Mouse (Mus musculus) MEL (cell line): ENCODE measurements around the gene Ppa1. TPM values are rescaled to one million over a fixed set of nuclear protein-coding genes. Genes with fewer than 3 reads are reported as not detected.

ENCODE experiments used
- DNase-seq: peaks from one replicate; pipeline ENCODE4 v3.0.0; 2011; ENCODE audit warnings: low read depth, low spot score
- H3K27ac ChIP-seq: 2 replicates; pipeline ENCODE4 v1.5.1; 2012; ENCODE audit warnings: low read depth, mild to moderate bottlenecking, control low read depth, low read length, moderate library complexity; ENCODE audit not compliant: control insufficient read depth
- H3K27me3 ChIP-seq, 2 experiments: fragments of 150-350 bp in 1 of 2; sonication (generic) in 1 of 2; 2 replicates each; pipeline ENCODE4 v1.6.1; 2012; ENCODE audit warnings: low read length in 2 of 2, mild to moderate bottlenecking in 2 of 2, improper control_type of control experiment in 1 of 2, moderate library complexity in 1 of 2; ENCODE audit not compliant: insufficient read depth in 2 of 2, control insufficient read depth in 1 of 2
- H3K36me3 ChIP-seq, 2 experiments: 2 replicates each; pipeline ENCODE4 v1.6.1; 2012 to 2014; ENCODE audit warnings: low read length in 2 of 2, improper control_type of control experiment in 1 of 2, inconsistent platforms in 1 of 2, mild to moderate bottlenecking in 1 of 2; ENCODE audit not compliant: insufficient read depth in 2 of 2, control insufficient read depth in 1 of 2
- H3K4me1 ChIP-seq, 2 experiments: fragments of 150-350 bp in 1 of 2; sonication (generic) in 1 of 2; 2 replicates each; pipeline ENCODE4 v1.6.1; 2012; ENCODE audit warnings: low read length in 2 of 2, improper control_type of control experiment in 1 of 2, mild to moderate bottlenecking in 1 of 2; ENCODE audit not compliant: insufficient read depth in 2 of 2, control insufficient read depth in 1 of 2
- H3K4me3 ChIP-seq, 2 experiments: fragments of 150-350 bp in 1 of 2; sonication (generic) in 1 of 2; 2 replicates each; pipeline ENCODE4 v1.5.1; 2012; ENCODE audit warnings: low read depth in 2 of 2, low read length in 2 of 2, mild to moderate bottlenecking in 2 of 2, moderate library complexity in 2 of 2, control low read depth in 1 of 2, improper control_type of control experiment in 1 of 2; ENCODE audit not compliant: control insufficient read depth in 1 of 2, insufficient read depth in 1 of 2
- H3K79me2 ChIP-seq: 2 replicates; pipeline ENCODE4 v1.6.1; 2012; ENCODE audit warnings: mild to moderate bottlenecking, low read length, moderate library complexity; ENCODE audit not compliant: control insufficient read depth, poor library complexity, insufficient read depth
- H3K9ac ChIP-seq: 2 replicates; pipeline ENCODE4 v1.6.1; 2012; ENCODE audit warnings: low read depth, mild to moderate bottlenecking, control low read depth, low read length, moderate library complexity; ENCODE audit not compliant: control insufficient read depth, poor library complexity, severe bottlenecking
- H3K9me3 ChIP-seq: fragments of 150-350 bp; sonication (generic); replicated peaks from 2 replicates; pipeline ENCODE4 v1.6.1; 2012; ENCODE audit warnings: mild to moderate bottlenecking, low read length, improper control_type of control experiment, moderate library complexity; ENCODE audit not compliant: insufficient read depth
- BHLHE40 ChIP-seq: IDR thresholded peaks from 2 replicates; pipeline ENCODE4 v1.6.1; 2012; ENCODE audit warnings: low read depth, mild to moderate bottlenecking, inconsistent platforms, low read length, improper control_type of control experiment, borderline replicate concordance
- CHD1 ChIP-seq: IDR thresholded peaks from 2 replicates; pipeline ENCODE4 v1.6.1; 2012; ENCODE audit warnings: low read depth, mild to moderate bottlenecking, inconsistent platforms, low read length, improper control_type of control experiment
- CTCF ChIP-seq, 3 experiments: IDR thresholded peaks in 2 of 3; conservative IDR thresholded peaks in 1 of 3; 2 replicates each; pipeline ENCODE4 v1.5.1; 2011 to 2012; ENCODE audit warnings: low read length in 3 of 3, low read depth in 2 of 3, mild to moderate bottlenecking in 2 of 3, improper control_type of control experiment in 1 of 3, inconsistent platforms in 1 of 3, mixed read lengths in 1 of 3, moderate library complexity in 1 of 3; ENCODE audit not compliant: control insufficient read depth in 1 of 3, insufficient read depth in 1 of 3, poor library complexity in 1 of 3, severe bottlenecking in 1 of 3
- E2F4 ChIP-seq: IDR thresholded peaks from 2 replicates; pipeline ENCODE4 v1.6.1; 2011; ENCODE audit warnings: low read depth, low read length, improper control_type of control experiment, borderline replicate concordance
- EP300 ChIP-seq, 2 experiments: IDR thresholded peaks; 2 replicates each; pipeline ENCODE4 v1.6.1; 2011; ENCODE audit warnings: improper control_type of control experiment in 2 of 2, low read length in 2 of 2, low read depth in 1 of 2, mild to moderate bottlenecking in 1 of 2
- ETS1 ChIP-seq: IDR thresholded peaks from 2 replicates; pipeline ENCODE4 v1.6.1; 2012; ENCODE audit warnings: low read depth, mild to moderate bottlenecking, inconsistent platforms, low read length, improper control_type of control experiment, moderate library complexity
- GABPA ChIP-seq: IDR thresholded peaks from 2 replicates; pipeline ENCODE4 v1.6.1; 2012; ENCODE audit warnings: low read depth, mild to moderate bottlenecking, inconsistent platforms, low read length, improper control_type of control experiment, moderate library complexity
- GATA1 ChIP-seq: IDR thresholded peaks from 2 replicates; pipeline ENCODE4 v1.6.1; 2011; ENCODE audit warnings: low read depth, low read length, improper control_type of control experiment
- HCFC1 ChIP-seq: IDR thresholded peaks from 2 replicates; pipeline ENCODE4 v1.6.1; 2012; ENCODE audit warnings: low read depth, mild to moderate bottlenecking, inconsistent platforms, low read length, improper control_type of control experiment, moderate library complexity
- JUND ChIP-seq: IDR thresholded peaks from 2 replicates; pipeline ENCODE4 v1.6.1; 2011; ENCODE audit warnings: low read depth, mild to moderate bottlenecking, improper control_type of control experiment, low read length
- KAT2A ChIP-seq: conservative IDR thresholded peaks from 2 replicates; pipeline ENCODE4 v1.6.1; 2012; ENCODE audit warnings: low read depth, low read length, improper control_type of control experiment, inconsistent platforms
- MAFK ChIP-seq: IDR thresholded peaks from 2 replicates; pipeline ENCODE4 v1.6.1; 2011; ENCODE audit warnings: low read depth, mild to moderate bottlenecking, low read length, improper control_type of control experiment, borderline replicate concordance
- MAX ChIP-seq: IDR thresholded peaks from 2 replicates; pipeline ENCODE4 v1.6.1; 2011; ENCODE audit warnings: low read length, improper control_type of control experiment
- MAZ ChIP-seq: IDR thresholded peaks from 2 replicates; pipeline ENCODE4 v1.6.1; 2012; ENCODE audit warnings: low read depth, mild to moderate bottlenecking, inconsistent platforms, low read length, improper control_type of control experiment
- MXI1 ChIP-seq: IDR thresholded peaks from 2 replicates; pipeline ENCODE4 v1.6.1; 2011; ENCODE audit warnings: mild to moderate bottlenecking, low read depth, low read length, improper control_type of control experiment
- MYB ChIP-seq: IDR thresholded peaks from 2 replicates; pipeline ENCODE4 v1.6.1; 2011; ENCODE audit warnings: mild to moderate bottlenecking, low read depth, low read length, improper control_type of control experiment
- MYC ChIP-seq: IDR thresholded peaks from 2 replicates; pipeline ENCODE4 v1.6.1; 2011; ENCODE audit warnings: low read depth, mild to moderate bottlenecking, low read length, improper control_type of control experiment, moderate library complexity
- NELFE ChIP-seq: IDR thresholded peaks from 2 replicates; pipeline ENCODE4 v1.6.1; 2011; ENCODE audit warnings: low read depth, low read length, improper control_type of control experiment
- POLR2A ChIP-seq, 2 experiments: IDR thresholded peaks; 2 replicates each; pipeline ENCODE4 v1.6.1; 2011 to 2012; ENCODE audit warnings: low read length in 2 of 2, mild to moderate bottlenecking in 2 of 2, control low read depth in 1 of 2, improper control_type of control experiment in 1 of 2, low read depth in 1 of 2, moderate library complexity in 1 of 2; ENCODE audit not compliant: control insufficient read depth in 1 of 2, insufficient read depth in 1 of 2, poor library complexity in 1 of 2
- POLR2AphosphoS5 ChIP-seq: IDR thresholded peaks from 2 replicates; pipeline ENCODE4 v1.6.1; 2012; ENCODE audit warnings: low read depth, borderline replicate concordance, mild to moderate bottlenecking, inconsistent platforms, low read length, moderate library complexity, mixed read lengths
- RAD21 ChIP-seq: IDR thresholded peaks from 2 replicates; pipeline ENCODE4 v1.6.1; 2011; ENCODE audit warnings: mild to moderate bottlenecking, low read depth, low read length, improper control_type of control experiment
- RCOR1 ChIP-seq: IDR thresholded peaks from 2 replicates; pipeline ENCODE4 v1.6.1; 2012; ENCODE audit warnings: low read depth, mild to moderate bottlenecking, inconsistent platforms, low read length, improper control_type of control experiment
- SIN3A ChIP-seq: IDR thresholded peaks from 2 replicates; pipeline ENCODE4 v1.6.1; 2012; ENCODE audit warnings: low read length, improper control_type of control experiment, inconsistent platforms
- TAL1 ChIP-seq: IDR thresholded peaks from 2 replicates; pipeline ENCODE4 v1.6.1; 2012; ENCODE audit warnings: mild to moderate bottlenecking, inconsistent platforms, low read length, moderate library complexity, mixed read lengths
- TBP ChIP-seq: IDR thresholded peaks from 2 replicates; pipeline ENCODE4 v1.8.0; 2011; ENCODE audit warnings: low read depth, low read length, improper control_type of control experiment
- TCF12 ChIP-seq: IDR thresholded peaks from 2 replicates; pipeline ENCODE4 v1.6.1; 2014; ENCODE audit warnings: low read depth, mild to moderate bottlenecking, inconsistent platforms, low read length, improper control_type of control experiment, moderate library complexity
- UBTF ChIP-seq: IDR thresholded peaks from 2 replicates; pipeline ENCODE4 v1.6.1; 2012; ENCODE audit warnings: low read depth, mild to moderate bottlenecking, inconsistent platforms, low read length, improper control_type of control experiment, moderate library complexity, borderline replicate concordance; ENCODE audit not compliant: insufficient read depth
- USF1 ChIP-seq: IDR thresholded peaks from 2 replicates; pipeline ENCODE4 v1.6.1; 2014; ENCODE audit warnings: low read depth, mild to moderate bottlenecking, inconsistent platforms, low read length, improper control_type of control experiment, moderate library complexity
- USF2 ChIP-seq, 2 experiments: IDR thresholded peaks; 2 replicates each; pipeline ENCODE4 v1.6.1; 2011 to 2012; ENCODE audit warnings: improper control_type of control experiment in 2 of 2, low read length in 2 of 2, borderline replicate concordance in 1 of 2, inconsistent platforms in 1 of 2, low read depth in 1 of 2, mild to moderate bottlenecking in 1 of 2; ENCODE audit not compliant: insufficient read depth in 1 of 2
- ZC3H11A ChIP-seq: IDR thresholded peaks from 2 replicates; pipeline ENCODE4 v1.6.1; 2012; ENCODE audit warnings: low read depth, mild to moderate bottlenecking, inconsistent platforms, low read length, improper control_type of control experiment
- ZKSCAN1 ChIP-seq: IDR thresholded peaks from 2 replicates; pipeline ENCODE4 v1.6.1; 2012; ENCODE audit warnings: low read depth, mild to moderate bottlenecking, inconsistent platforms, low read length, improper control_type of control experiment, moderate library complexity
- ZMIZ1 ChIP-seq: IDR thresholded peaks from 2 replicates; pipeline ENCODE4 v1.6.1; 2012; ENCODE audit warnings: low read depth, mild to moderate bottlenecking, inconsistent platforms, low read length, improper control_type of control experiment, moderate library complexity
- ZNF384 ChIP-seq: IDR thresholded peaks from 2 replicates; pipeline ENCODE4 v1.6.1; 2012; ENCODE audit warnings: low read depth, mild to moderate bottlenecking, inconsistent platforms, low read length, improper control_type of control experiment
- polyA plus RNA-seq, 2 experiments: library from polyadenylated mRNA; stranded (reverse) in 1 of 2; unstranded in 1 of 2; fragments of >175 nt in 1 of 2; fragments of >200 nt in 1 of 2; gene quantifications; 2 replicates each; pipeline versions ENCODE4 v1.2.1 to v1.2.4; 2012; ENCODE audit warnings: low replicate concordance in 2 of 2, low read depth in 1 of 2; ENCODE audit not compliant: insufficient read length in 2 of 2, insufficient read depth in 1 of 2, missing spikeins in 1 of 2
- total RNA-seq: library from RNA; depleted of rRNA; stranded (reverse); fragments of 300-350 nt; gene quantifications from 2 replicates; pipeline ENCODE4 v1.2.3, GENCODE M21; 2012

Ppa1 gene
- total and polyA plus RNA-seq, 3 experiments, result 197 to 201 TPM; not detected in 1

- TF ChIP-seq MAX, result peak; percentile 69
- no peak for TF ChIP-seq GABPA
- no peak for TF ChIP-seq CTCF (IDR thresholded peaks at IDR 0.05 in 2 of 3, conservative IDR thresholded peaks at IDR 0.05 in 1 of 3; ENCODE audit: control insufficient read depth in 1 of 3, insufficient read depth in 1 of 3, low read depth in 2 of 3, low read length in 3 of 3, poor library complexity in 1 of 3, severe bottlenecking in 1 of 3)
- 0 out of 2 replicates have a peak, but pooled peaks have one; percentile 3 for TF ChIP-seq JUND
- TF ChIP-seq USF2 (IDR thresholded peaks at IDR 0.05; ENCODE audit: borderline replicate concordance in 1 of 2, insufficient read depth in 1 of 2, low read depth in 1 of 2, low read length in 2 of 2), result no peak
- no peak for TF ChIP-seq RAD21
- TF ChIP-seq TBP, result no peak
- TF ChIP-seq MYB, result no peak
- TF ChIP-seq EP300 (IDR thresholded peaks at IDR 0.05; ENCODE audit: low read depth in 1 of 2, low read length in 2 of 2), result no peak
- 0 out of 2 replicates have a peak, but pooled peaks have one; percentile 13 for TF ChIP-seq ETS1
- no peak for TF ChIP-seq UBTF
- TF ChIP-seq MYC, result no peak
- TF ChIP-seq POLR2AphosphoS5, result no peak
- TF ChIP-seq ZC3H11A, result no peak
- TF ChIP-seq NELFE, result no peak
- no peak; the same call in 1 of the 2 replicates for TF ChIP-seq SIN3A
- TF ChIP-seq KAT2A, result no peak
- no peak for TF ChIP-seq TAL1
- no peak for TF ChIP-seq ZKSCAN1
- no peak for TF ChIP-seq RCOR1
- TF ChIP-seq E2F4, result no peak
- no peak for TF ChIP-seq CHD1
- TF ChIP-seq USF1, result 0 out of 2 replicates have a peak, but pooled peaks have one; percentile 13
- no peak for TF ChIP-seq HCFC1
- TF ChIP-seq GATA1, result no peak
- TF ChIP-seq ZMIZ1, result no peak
- TF ChIP-seq MAFK, result no peak
- no peak for TF ChIP-seq ZNF384
- peak; percentile 80 for TF ChIP-seq MXI1
- TF ChIP-seq TCF12, result no peak
- no peak for TF ChIP-seq BHLHE40
- TF ChIP-seq MAZ, result no peak
- no peak for TF ChIP-seq POLR2A (IDR thresholded peaks at IDR 0.05; ENCODE audit: control insufficient read depth in 1 of 2, insufficient read depth in 1 of 2, low read depth in 1 of 2, low read length in 2 of 2, poor library complexity in 1 of 2)
- peak; percentile 28 for DNase-seq
- Histone ChIP-seq H3K27me3 (no peaks in the 10 kb centered on the region), H3K27ac (0 out of 2 replicates have a peak overlapping the region, but pooled peaks have one; percentile 46), H3K9me3 (no peaks in the 10 kb centered on the region), H3K9ac (peak overlapping the region; percentile 83), H3K36me3 (peaks cover 4 to 7% of the 10 kb centered on the region in 2 experiments; a peak in 3 of 4 replicates), H3K79me2 (peaks cover 33% of the 10 kb centered on the region), H3K4me3 (peak overlapping the region; percentile 74 to 98), H3K4me1 (peaks cover 0 to 12% of the 10 kb centered on the region in 2 experiments; a peak in 3 of 4 replicates)
Measured at GRCm38 (mm10) chr10:61695703-61696559, 47.6 kb downstream of the Ppa1 start.
